Mouse (Mus musculus) liver, postnatal 0 days (tissue): ENCODE measurements around the gene Pprc1.

Experiments used
- CTCF ChIP-seq: sonication (generic); IDR thresholded peaks from 2 replicates; pipeline ENCODE4 v1.5.1; 2016; ENCODE audit warnings: antibody characterized with exemption, low read depth
- EP300 ChIP-seq: IDR thresholded peaks from 2 replicates; pipeline ENCODE4 v1.6.1; 2016; ENCODE audit warnings: antibody characterized with exemption, low read depth, mild to moderate bottlenecking

GRCm38 (mm10) chr19:46094144-46094543, 49.5 kb downstream of the Pprc1 start:
- TF ChIP-seq CTCF (no peak), EP300 (no peak)
